Mouse (Mus musculus): ENCODE measurements at regions not wholly inside any gene's neighbourhood (a gene's known extent, or its start where the extent isn't known, plus 50 kb on each side); places are given as distances from the start of the nearest gene placed in this dataset.

DNA sequence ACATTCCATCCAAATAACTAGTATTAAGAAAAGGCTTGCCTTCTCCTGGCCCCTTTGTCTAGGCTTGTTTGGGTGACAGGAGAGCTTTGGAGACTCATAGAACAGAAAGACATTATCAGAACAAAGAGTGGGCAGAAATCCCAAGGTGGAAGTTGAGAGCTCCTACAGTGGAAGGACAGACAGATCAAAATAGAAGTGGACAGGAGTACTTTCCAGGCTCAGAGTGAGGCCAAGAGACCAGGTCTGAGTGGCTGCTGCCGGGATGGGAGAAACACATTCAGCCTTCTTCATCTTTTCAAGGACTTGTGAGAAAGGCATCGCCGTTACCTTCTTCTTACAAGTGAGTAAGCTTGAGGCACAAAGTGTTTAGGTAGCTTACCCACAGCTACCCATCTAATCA is 197.5 kb downstream of the Fam43a start:
- TF ChIP-seq CTCF (IDR thresholded peaks at IDR 0.05; ENCODE audit: extremely low read depth, insufficient read depth, insufficient read length, insufficient replicate concordance) (no peak), POLR2A (IDR thresholded peaks at IDR 0.05; ENCODE audit: low read depth, low read length) (no peak)

Data from spleen, adult 2 months (tissue).